Mouse (Mus musculus) erythroid progenitor cell, adult 5-6 weeks (primary cell): Measurements from ENCODE around the gene Prr36. TPM values are rescaled to one million over a fixed set of nuclear protein-coding genes. Genes with fewer than 3 reads are reported as not detected.
"Not testable (repeated sequence)": the region's sequence is repeated elsewhere in the genome, so short reads cannot be mapped to it uniquely, and the experiment has no call there.

Experiments used
- ATAC-seq: replicated peaks from 2 replicates; pipeline ENCODE4 v1.8.0; 2016; ENCODE audit warnings: moderate number of reproducible peaks, mild to moderate bottlenecking, moderate TSS enrichment, inconsistent platforms; ENCODE audit not compliant: poor library complexity, low FRiP score, severe bottlenecking
- total RNA-seq, 2 experiments: library from RNA; stranded (forward) in 1 of 2; stranded (reverse) in 1 of 2; fragments of 150-400 nt in 1 of 2; fragments of 186-747, 209-891 nt in 1 of 2; gene quantifications; 2 replicates each; pipeline versions ENCODE4 v1.2.3 to v1.2.4; 2015 to 2017; ENCODE audit warnings: low replicate concordance in 2 of 2

Gene Prr36
- total RNA-seq (2015; ENCODE audit: low replicate concordance) (not detected in 2 replicates), total RNA-seq (2017; ENCODE audit: low replicate concordance) (not detected in 2 replicates)

GRCm38 (mm10) chr8:4216791-4217621 lies at the start of gene Prr36:
Gene Prr36, minus strand, starts transcription at chr8:4217459.
- ATAC-seq = no peak

GRCm38 (mm10) chr8:4265160-4265914 lies 48.1 kb upstream of the Prr36 start:
- no peak for ATAC-seq

GRCm38 (mm10) chr8:4263105-4263791 lies 46.0 kb upstream of the Prr36 start:
- ATAC-seq = no peak

GRCm38 (mm10) chr8:4259805-4260170 lies 42.5 kb upstream of the Prr36 start:
- ATAC-seq = no peak

- peak; percentile 93 for ATAC-seq
These were observed 42.0 kb upstream of the Prr36 start, which contains the start of gene Ctxn1 for GRCm38 (mm10) chr8:4259125-4259804. Gene Ctxn1, minus strand, starts transcription at chr8:4259274.

GRCm38 (mm10) chr8:4258678-4259077 lies 41.4 kb upstream of the Prr36 start:
- ATAC-seq = peak; percentile 47

GRCm38 (mm10) chr8:4258233-4258632 lies 41.0 kb upstream of the Prr36 start:
- ATAC-seq = peak; percentile 52

- ATAC-seq = no peak
These were observed 40.1 kb upstream of the Prr36 start for GRCm38 (mm10) chr8:4257350-4257749.

- ATAC-seq = no peak
These were observed 39.7 kb upstream of the Prr36 start for GRCm38 (mm10) chr8:4256911-4257310.

- not testable (repeated sequence) for ATAC-seq
These were observed 38.2 kb upstream of the Prr36 start for GRCm38 (mm10) chr8:4255471-4255870.

GRCm38 (mm10) chr8:4254001-4254400 lies 36.7 kb upstream of the Prr36 start:
- no peak for ATAC-seq

- peak; percentile 88 for ATAC-seq
These were observed 35.9 kb upstream of the Prr36 start, which contains the start of gene Snapc2 for GRCm38 (mm10) chr8:4252934-4253841. Gene Snapc2, plus strand, starts transcription at chr8:4253080.

GRCm38 (mm10) chr8:4252116-4252760 lies 35.0 kb upstream of the Prr36 start:
- no peak for ATAC-seq

GRCm38 (mm10) chr8:4250306-4250970 lies 33.2 kb upstream of the Prr36 start:
- peak; percentile 52 for ATAC-seq

GRCm38 (mm10) chr8:4249213-4249612 lies 32.0 kb upstream of the Prr36 start:
- ATAC-seq = no peak

- ATAC-seq = no peak
These were observed 30.8 kb upstream of the Prr36 start, which contains the start of gene Tgfbr3l for GRCm38 (mm10) chr8:4247951-4248540. Gene Tgfbr3l, plus strand, starts transcription at chr8:4248214.

- ATAC-seq = no peak
These were observed 30.0 kb upstream of the Prr36 start for GRCm38 (mm10) chr8:4247241-4247640.
